Comparison of ENCODE assay signal across 28 mouse cellular contexts in the genomic region with DNA sequence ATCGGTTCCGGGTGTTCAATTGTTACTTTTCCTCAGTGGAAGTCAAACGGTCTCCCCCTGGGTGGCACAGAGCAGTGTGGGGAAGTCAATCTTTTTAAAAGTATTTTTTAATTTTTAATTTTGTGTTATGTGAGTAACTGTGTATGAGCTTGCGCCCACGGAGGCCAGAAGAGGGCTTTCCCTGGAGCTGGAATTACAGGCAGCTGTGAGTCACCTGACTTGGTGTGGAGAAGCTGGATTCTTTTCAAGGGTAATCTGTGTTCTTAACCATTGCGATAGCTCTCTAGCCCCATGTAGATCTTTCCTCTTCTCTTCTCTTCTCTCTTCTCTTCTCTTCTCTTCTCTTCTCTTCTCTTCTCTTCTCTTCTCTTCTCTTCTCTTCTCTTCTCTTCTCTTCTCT. TPM values are rescaled to one million over a fixed set of nuclear protein-coding genes. Genes with fewer than 3 reads are reported as not detected.
DNase-seq lines count a peak whose midpoint lies in the region; ATAC-seq and TF ChIP-seq lines count a peak whose summit lies in the region.
"Had no signal": no experiment of that assay in that cellular context is flagged by ENCODE, and none has a peak within 500 bp of the region (broad histone marks: within the 10 kb centered on the region; RNA-seq: fewer than 3 reads in every experiment).

No protein-coding gene starts in this region.

- DNase-seq in adrenal gland, adult 2 months: peak; percentile 29
- DNase-seq in adrenal gland, adult 8-10 months: no peak
- peak in 1 of 2 experiments; percentile 10 for DNase-seq in heart, adult 2 months
- no peak for DNase-seq in heart, postnatal 4 days
- peak; percentile 15 for DNase-seq in urinary bladder, postnatal 14 days (ENCODE audit: low spot score)
- DNase-seq in urinary bladder, postnatal 10 days (ENCODE audit: low spot score): no peak
- DNase-seq in forebrain, embryonic 10.5 days (ENCODE audit: extremely low spot score, low spot score): no peak
- DNase-seq: adrenal gland, postnatal 10 days; cerebellum, adult 11-12 months; cerebellum, postnatal 10 days; gastrocnemius, postnatal 36 days; kidney, adult 8-10 months; liver, embryonic 13.5 days; lung, adult 2 months; midbrain, embryonic 14.5 days; spleen, adult 18-20 months; thymus, postnatal 14 days had no signal

- no peak overlapping the region for H3K27ac ChIP-seq in heart, adult 2 months
- no peak overlapping the region for H3K27ac ChIP-seq in forebrain, embryonic 10.5 days
- H3K27ac ChIP-seq in forebrain, embryonic 15.5 days (replicated peaks): no peak overlapping the region
- H3K27ac ChIP-seq: forebrain, embryonic 13.5 days; heart, embryonic 13.5 days; hindbrain, embryonic 13.5 days; kidney, postnatal 0 days; limb, embryonic 10.5 days; limb, embryonic 15.5 days; liver, embryonic 13.5 days had no signal

- H3K4me2 ChIP-seq in forebrain, embryonic 15.5 days (replicated peaks): no peak overlapping the region
- H3K4me2 ChIP-seq: forebrain, embryonic 13.5 days; heart, embryonic 13.5 days; hindbrain, embryonic 13.5 days; limb, embryonic 15.5 days; liver, embryonic 13.5 days had no signal

- TF ChIP-seq EP300 in heart, adult 2 months (IDR thresholded peaks at IDR 0.05; ENCODE audit: insufficient read depth, low read depth, low read length): no peak

- H3K4me3 ChIP-seq in heart, adult 2 months: no peak overlapping the region
- no peak overlapping the region for H3K4me3 ChIP-seq in forebrain, embryonic 10.5 days
- H3K4me3 ChIP-seq in forebrain, embryonic 15.5 days: no peak overlapping the region
- H3K4me3 ChIP-seq: erythroblast, embryonic 14.5 days; forebrain, embryonic 13.5 days; heart, embryonic 13.5 days; hindbrain, embryonic 13.5 days; limb, embryonic 10.5 days; limb, embryonic 15.5 days; liver, embryonic 13.5 days had no signal

- no peaks in the 10 kb centered on the region for H3K9me3 ChIP-seq in forebrain, embryonic 10.5 days
- no peaks in the 10 kb centered on the region for H3K9me3 ChIP-seq in forebrain, embryonic 15.5 days
- H3K9me3 ChIP-seq: forebrain, embryonic 13.5 days; heart, embryonic 13.5 days; hindbrain, embryonic 13.5 days; limb, embryonic 10.5 days; limb, embryonic 15.5 days; liver, embryonic 13.5 days had no signal

- no peaks in the 10 kb centered on the region for H3K27me3 ChIP-seq in heart, adult 2 months (ENCODE audit: control insufficient read depth, insufficient read depth, low read length)
- H3K27me3 ChIP-seq in forebrain, embryonic 10.5 days (ENCODE audit: poor library complexity, severe bottlenecking): no peaks in the 10 kb centered on the region
- H3K27me3 ChIP-seq in forebrain, embryonic 15.5 days: no peaks in the 10 kb centered on the region
- H3K27me3 ChIP-seq: forebrain, embryonic 13.5 days; hindbrain, embryonic 13.5 days; limb, embryonic 15.5 days; liver, embryonic 13.5 days had no signal

- 61% methylated on average over 6 of the region's 6 CpGs for WGBS in heart, adult 2 months
- 86% methylated on average over 6 of the region's 6 CpGs for WGBS in forebrain, embryonic 10.5 days
- WGBS in forebrain, embryonic 15.5 days: 82% methylated on average over 6 of the region's 6 CpGs

- H3K9ac ChIP-seq in heart, adult 2 months (ENCODE audit: low read depth, low read length): no peak overlapping the region
- H3K9ac ChIP-seq in forebrain, embryonic 15.5 days (replicated peaks): no peak overlapping the region
- H3K9ac ChIP-seq: forebrain, embryonic 13.5 days; heart, embryonic 13.5 days; hindbrain, embryonic 13.5 days; limb, embryonic 15.5 days; liver, embryonic 13.5 days had no signal

- intact Hi-C loops in heart, adult 2 months (cut with DNase I): no loop called here

- no peaks in the 10 kb centered on the region for H3K36me3 ChIP-seq in heart, adult 2 months (ENCODE audit: control insufficient read depth, insufficient read depth, low read length)
- no peaks in the 10 kb centered on the region for H3K36me3 ChIP-seq in forebrain, embryonic 10.5 days (replicated peaks)
- no peaks in the 10 kb centered on the region for H3K36me3 ChIP-seq in forebrain, embryonic 15.5 days
- H3K36me3 ChIP-seq: heart, embryonic 13.5 days; hindbrain, embryonic 13.5 days; limb, embryonic 10.5 days; limb, embryonic 15.5 days; liver, embryonic 13.5 days had no signal

- no peaks in the 10 kb centered on the region for H3K79me2 ChIP-seq in heart, adult 2 months (replicated peaks; ENCODE audit: control insufficient read depth, insufficient read depth, low read length)

- H3K4me1 ChIP-seq in heart, adult 2 months (ENCODE audit: control insufficient read depth, insufficient read depth, low read length): no peaks in the 10 kb centered on the region
- no peaks in the 10 kb centered on the region; the same call in 1 of the 2 replicates for H3K4me1 ChIP-seq in forebrain, embryonic 10.5 days
- H3K4me1 ChIP-seq in forebrain, embryonic 15.5 days: no peaks in the 10 kb centered on the region
- H3K4me1 ChIP-seq: forebrain, embryonic 13.5 days; heart, embryonic 13.5 days; hindbrain, embryonic 13.5 days; limb, embryonic 10.5 days; limb, embryonic 15.5 days; liver, embryonic 13.5 days had no signal

- peak; percentile 20; the same call in 1 of the 2 replicates for TF ChIP-seq CTCF in heart, adult 2 months (IDR thresholded peaks at IDR 0.05)

- TF ChIP-seq POLR2A in heart, adult 2 months (IDR thresholded peaks at IDR 0.05; ENCODE audit: insufficient read depth, low read depth, low read length): no peak

- no peak for ATAC-seq in forebrain, embryonic 15.5 days (replicated peaks)
- ATAC-seq: activated CD4-positive, CD25-positive, alpha-beta regulatory T cell, adult 4 months; forebrain, embryonic 13.5 days; intestine, embryonic 16.5 days had no signal

RNA-seq across cellular contexts. Expression of a gene that starts 29.7 kb away (rescaled TPM):
- total RNA-seq in adrenal gland, adult 2 months (2021): 10 to 100 TPM; 48.0 to 49.0 TPM
- 92.1 and 92.2 TPM in 2 replicates for polyA plus RNA-seq in adrenal gland, adult 2 months (2012; rRNA removed)
- total RNA-seq in adrenal gland, adult 8-10 months (2022): 10 to 100 TPM; 54.7 to 62.8 (median 59.2) TPM
- 10 to 100 TPM; 19.9 to 21.9 TPM for total RNA-seq in heart, adult 2 months (2021)
- polyA plus RNA-seq in heart, adult 2 months (2012; rRNA removed): 60.4 and 100 TPM in 2 replicates
- 10 to 100 TPM; 33.2 to 36.1 TPM for total RNA-seq in heart, postnatal 4 days (2021)
- 71.9 and 73.2 TPM in 2 replicates for polyA plus RNA-seq in forebrain, embryonic 10.5 days (2016; fragmentation: Nextera tagmentation; extraction: Ambion mirVana)
- 123 and 130 TPM in 2 replicates for polyA plus RNA-seq in forebrain, embryonic 15.5 days (2015; fragmentation: Nextera tagmentation; extraction: Ambion mirVana)

RNA-seq across cellular contexts. Expression of a gene that starts 29.9 kb away (rescaled TPM):
- 10 to 100 TPM; 15.3 to 18.9 TPM for total RNA-seq in adrenal gland, adult 2 months (2021)
- polyA plus RNA-seq in adrenal gland, adult 2 months (2012; rRNA removed): 103 and 106 TPM in 2 replicates
- total RNA-seq in adrenal gland, adult 8-10 months (2022): 10 to 100 TPM; 15.1 to 16.6 (median 16.1) TPM
- 1 to 10 TPM; 6.0 to 6.1 TPM for total RNA-seq in heart, adult 2 months (2021)
- polyA plus RNA-seq in heart, adult 2 months (2012; rRNA removed): 8.5 and 9.1 TPM in 2 replicates
- total RNA-seq in heart, postnatal 4 days (2021): 10 to 100 TPM; 12.2 to 13.7 TPM
- polyA plus RNA-seq in forebrain, embryonic 10.5 days (2016; fragmentation: Nextera tagmentation; extraction: Ambion mirVana): 7.0 and 7.2 TPM in 2 replicates
- 7.4 and 8.2 TPM in 2 replicates for polyA plus RNA-seq in forebrain, embryonic 15.5 days (2015; fragmentation: Nextera tagmentation; extraction: Ambion mirVana)
- total RNA-seq: monocyte, adult 5-6 weeks had no signal
- polyA plus RNA-seq: erythroblast, embryonic 14.5 days had no signal

RNA-seq across cellular contexts. Expression of a gene that starts 44.2 kb away (rescaled TPM):
- total RNA-seq in adrenal gland, adult 2 months (2021): 1 to 10 TPM; 2.6 to 2.7 TPM
- polyA plus RNA-seq in adrenal gland, adult 2 months (2012; rRNA removed): 14.1 and 16.2 TPM in 2 replicates
- total RNA-seq in adrenal gland, adult 8-10 months (2022): 1 to 10 TPM; 2.2 to 2.9 (median 2.6) TPM
- total RNA-seq in heart, adult 2 months (2021): under 1 TPM; 0.27 to 0.31 TPM
- 0.59 and 0.78 TPM in 2 replicates for polyA plus RNA-seq in heart, adult 2 months (2012; rRNA removed)
- under 1 TPM; 0.59 to 0.67 TPM for total RNA-seq in heart, postnatal 4 days (2021)
- 0.32 and 0.57 TPM in 2 replicates for polyA plus RNA-seq in forebrain, embryonic 10.5 days (2016; fragmentation: Nextera tagmentation; extraction: Ambion mirVana)
- polyA plus RNA-seq in forebrain, embryonic 15.5 days (2015; fragmentation: Nextera tagmentation; extraction: Ambion mirVana): 4.0 and 4.2 TPM in 2 replicates
- total RNA-seq: monocyte, adult 5-6 weeks had no signal
- polyA plus RNA-seq: activated CD4-positive, CD25-positive, alpha-beta regulatory T cell, adult 4 months; erythroblast, embryonic 14.5 days had no signal

Comparison
In these comparisons a context has a peak if more than half of its experiments do, and no peak if none do; other contexts are left out.
1. DNase-seq: peak in adrenal gland, adult 2 months (single experiment) and urinary bladder, postnatal 14 days (single experiment); none in adrenal gland, adult 8-10 months (single experiment), heart, postnatal 4 days (single experiment), urinary bladder, postnatal 10 days (single experiment) and forebrain, embryonic 10.5 days (single experiment).